Mouse (Mus musculus) ES-CJ7 (cell line): ENCODE data around the gene Nxn.
A peak's percentile ranks its signal among the peaks of the same experiment; 100 is the strongest.

ENCODE experiments used
- DNase-seq: peaks from one replicate; pipeline ENCODE4 v3.0.0; 2011; ENCODE audit warnings: low read depth, low spot score

Nxn gene

DNA sequence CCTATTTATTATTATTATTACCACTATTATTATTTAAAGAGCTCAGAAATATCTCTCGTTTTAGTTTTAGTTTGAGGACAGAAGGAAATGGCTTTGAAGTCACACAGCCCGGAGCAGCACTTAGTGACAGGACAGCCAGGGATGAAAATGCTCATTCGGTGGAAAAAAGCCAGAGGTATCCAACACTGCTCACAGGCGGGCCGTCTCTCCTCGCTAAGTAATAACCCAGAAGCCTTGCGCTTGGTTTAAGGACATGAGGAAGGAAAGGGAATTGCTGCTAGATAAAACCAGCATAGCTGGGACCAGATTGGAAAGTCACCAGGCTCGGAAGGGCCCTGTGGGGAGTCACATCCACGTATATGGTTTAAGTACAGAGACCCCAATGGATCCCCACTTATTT is 35.3 kb downstream of the Nxn start:
- no peak for DNase-seq

DNA sequence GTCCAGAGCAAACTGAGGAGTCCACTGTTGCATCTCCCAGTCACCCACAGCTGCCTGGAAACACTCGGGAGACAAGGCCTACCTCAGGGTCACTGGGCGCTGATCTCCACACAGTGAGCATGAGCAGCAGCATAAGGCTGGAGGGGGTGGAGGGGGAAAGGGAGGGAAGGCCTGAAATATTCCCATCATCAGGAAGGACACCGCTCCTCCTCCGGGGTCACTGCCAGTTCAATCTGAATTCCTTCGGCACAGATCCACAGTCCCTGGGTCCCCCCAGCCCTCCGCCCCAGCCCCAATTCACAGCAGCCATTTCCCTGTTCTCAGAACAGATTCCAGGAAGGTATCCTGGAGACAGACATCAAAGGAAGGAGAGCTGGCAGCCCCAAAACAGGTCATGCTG is 35.8 kb downstream of the Nxn start:
- DNase-seq = peak; percentile 32

DNA sequence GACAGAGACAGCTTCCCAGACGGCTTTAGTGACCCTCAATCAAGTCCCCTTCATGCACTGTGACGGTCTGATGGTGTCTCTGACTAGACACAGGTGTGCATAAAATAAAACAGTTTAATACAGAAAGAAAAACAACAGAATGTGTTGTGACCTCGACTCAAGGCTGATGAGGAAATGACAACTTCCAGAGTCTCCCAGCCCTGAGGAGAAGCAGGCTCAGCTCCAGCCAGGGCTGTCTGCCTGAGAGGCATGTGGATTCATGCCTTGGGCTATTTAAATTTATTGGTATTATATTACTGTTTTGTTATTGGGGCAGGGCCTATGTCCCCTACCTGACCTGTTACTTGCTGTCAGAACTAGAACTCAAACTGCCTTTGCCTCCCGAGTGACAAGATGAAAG is 37.5 kb downstream of the Nxn start:
- no peak for DNase-seq

DNA sequence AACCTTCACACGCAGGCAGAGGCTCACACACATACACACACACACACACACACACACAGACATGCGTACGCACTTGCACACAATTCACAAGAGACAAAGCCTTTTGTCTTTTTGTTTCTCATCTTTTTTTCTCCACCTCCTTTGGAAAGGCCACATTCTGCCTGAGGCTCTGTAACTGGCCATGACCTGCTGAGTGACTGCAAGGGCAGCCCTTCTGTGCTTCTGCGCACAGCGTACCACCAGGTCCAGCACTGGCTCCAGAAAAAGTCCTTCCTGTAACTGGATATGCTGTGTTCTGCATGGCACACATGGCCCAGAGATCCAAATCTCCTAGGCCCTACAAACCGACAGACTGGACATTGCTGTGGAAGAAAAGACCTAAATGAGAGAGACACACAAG is 38.7 kb downstream of the Nxn start:
- DNase-seq = no peak

DNA sequence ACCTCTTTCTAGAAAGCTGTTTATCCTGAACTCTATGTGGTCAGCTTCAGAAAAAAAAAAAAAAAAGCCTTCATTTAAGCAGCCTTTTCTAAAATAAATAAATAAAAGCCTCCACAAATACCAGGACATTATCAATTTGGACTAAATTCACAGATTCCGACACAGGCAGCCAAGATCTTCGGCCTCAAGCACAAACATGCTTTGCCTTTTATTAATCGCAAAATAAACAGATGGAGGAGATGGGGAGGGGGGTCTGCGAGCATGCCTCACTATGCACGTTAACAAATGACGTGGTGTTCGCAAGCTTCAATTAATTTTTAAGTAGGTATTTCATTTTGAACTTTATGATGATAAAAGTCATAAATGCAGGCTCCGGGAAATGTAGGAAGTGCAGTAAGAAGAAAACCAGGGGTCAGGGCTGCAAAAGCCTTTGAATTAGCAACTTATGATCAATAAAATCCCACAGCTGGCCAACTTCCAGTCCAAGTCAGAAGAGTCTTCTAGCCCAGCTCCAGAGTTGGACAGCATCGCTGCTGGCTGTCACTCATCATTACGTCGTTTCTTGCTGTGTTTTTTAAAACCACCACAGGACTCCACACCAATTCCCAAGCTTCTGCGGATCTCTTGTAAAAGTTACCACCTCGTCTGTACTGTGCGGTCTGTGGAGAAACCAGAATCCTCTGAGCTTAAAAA is 40.2 kb downstream of the Nxn start:
- DNase-seq = no peak

DNA sequence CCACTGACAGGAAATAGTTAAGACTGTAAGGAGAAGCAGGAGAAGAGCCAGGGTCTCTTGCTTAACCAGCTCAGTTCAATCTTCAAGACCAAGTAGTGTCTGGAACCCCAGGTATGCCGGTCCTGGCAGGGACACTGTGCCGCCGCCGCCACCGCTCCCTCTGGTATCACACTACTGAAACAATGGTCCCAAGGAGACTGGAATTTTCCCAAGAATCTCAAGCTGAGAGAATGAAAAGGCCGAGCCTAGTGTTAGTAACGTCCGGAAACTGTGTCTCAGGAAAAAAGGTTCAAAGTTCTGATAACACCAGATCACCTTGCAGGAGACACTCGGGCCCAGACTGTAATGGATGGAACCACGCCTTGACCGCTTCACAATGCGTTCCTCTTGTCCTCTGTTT is 41.5 kb downstream of the Nxn start:
- DNase-seq = peak; percentile 74

DNA sequence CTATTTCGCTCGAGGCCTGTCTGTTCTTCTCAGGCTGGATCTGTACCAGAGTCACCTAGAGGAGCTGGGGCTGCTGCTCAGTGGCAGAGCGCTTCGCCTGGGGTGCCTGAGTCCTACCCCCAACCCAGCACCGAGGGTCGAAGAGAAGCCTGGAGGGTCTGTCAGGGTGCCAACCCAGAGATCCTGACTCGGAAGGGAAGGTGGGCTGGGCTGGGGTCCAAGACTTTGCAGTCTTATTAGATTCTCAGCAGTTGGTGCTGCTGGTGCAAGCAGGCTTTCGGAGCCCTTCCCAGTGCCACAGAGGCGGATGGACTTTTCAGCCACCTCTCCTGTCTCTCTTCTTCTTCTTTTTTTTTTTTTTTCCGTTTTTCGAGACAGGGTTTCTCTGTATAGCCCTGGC is 42.8 kb downstream of the Nxn start:
- DNase-seq = no peak

DNA sequence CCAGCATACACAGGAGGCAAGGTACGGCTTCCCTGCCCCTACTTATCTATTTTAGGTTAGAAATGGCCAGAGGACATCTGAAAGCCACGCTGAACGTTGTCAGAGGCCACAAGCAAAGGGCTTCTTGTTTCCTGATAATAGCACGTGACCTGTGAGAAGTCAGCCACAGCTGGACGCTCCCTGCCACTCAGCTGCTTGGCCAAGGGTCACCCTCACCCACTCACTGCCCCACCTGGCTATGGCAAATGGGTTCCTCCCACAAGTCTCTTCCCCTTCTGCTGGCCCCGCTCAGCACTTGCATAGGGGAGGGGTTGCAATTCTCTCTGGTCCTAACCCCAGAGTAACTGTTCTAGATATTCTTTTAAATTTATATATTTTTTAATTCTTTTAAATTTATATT is 43.5 kb downstream of the Nxn start:
- DNase-seq = no peak

DNA sequence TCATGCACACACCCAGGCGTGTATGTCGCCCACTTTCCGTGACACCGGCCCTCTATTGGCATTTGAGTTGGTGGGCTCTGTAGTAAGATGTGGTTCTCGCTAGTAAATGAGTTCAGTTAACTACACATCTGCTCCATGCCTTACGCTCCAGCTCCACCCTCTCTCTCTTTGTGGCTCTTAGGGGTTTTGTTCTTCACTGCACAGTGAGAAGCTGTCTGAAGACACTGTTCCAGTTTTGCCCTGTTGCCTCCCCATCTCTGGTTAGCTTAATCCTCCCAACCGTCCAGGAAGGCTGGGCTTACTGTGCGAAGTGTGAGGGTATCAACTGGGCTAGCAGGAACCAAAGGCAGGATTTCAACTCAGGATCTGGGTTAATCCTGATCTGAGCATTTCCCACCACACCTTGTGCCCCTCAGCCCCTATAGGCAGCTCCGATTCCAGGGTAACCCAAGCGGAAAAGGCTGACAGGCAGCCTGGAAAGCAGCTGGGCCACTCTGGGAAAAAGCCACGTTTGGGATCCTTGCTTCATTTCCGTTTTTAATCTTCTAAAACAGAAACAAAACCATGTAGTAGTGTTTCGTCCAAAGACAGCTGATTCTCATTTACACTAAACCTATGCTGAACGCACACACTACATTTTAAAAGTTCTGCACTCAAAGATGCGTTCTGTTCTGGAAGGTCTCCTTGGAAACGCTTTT is 45.9 kb downstream of the Nxn start:
- peak; percentile 52 for DNase-seq

DNA sequence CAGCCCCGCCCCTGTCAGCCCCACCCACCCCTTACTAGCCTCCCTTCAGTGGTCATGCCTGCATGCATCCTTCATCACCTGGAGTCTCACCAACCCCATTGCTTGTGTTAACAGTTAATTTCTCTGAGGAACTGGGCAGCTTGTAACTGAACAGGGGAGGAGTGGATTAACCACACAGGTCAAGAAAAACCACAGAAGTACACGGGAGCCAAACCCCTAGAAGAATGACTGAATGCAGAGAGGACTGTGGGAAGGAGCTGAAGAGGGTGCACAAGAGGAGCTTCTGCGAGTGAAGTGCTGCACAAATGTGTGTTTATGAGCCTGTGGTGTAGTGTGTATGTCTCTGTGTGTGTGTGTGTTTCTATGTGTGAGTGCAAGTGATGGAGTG is 47.3 kb downstream of the Nxn start:
- DNase-seq = no peak

DNA sequence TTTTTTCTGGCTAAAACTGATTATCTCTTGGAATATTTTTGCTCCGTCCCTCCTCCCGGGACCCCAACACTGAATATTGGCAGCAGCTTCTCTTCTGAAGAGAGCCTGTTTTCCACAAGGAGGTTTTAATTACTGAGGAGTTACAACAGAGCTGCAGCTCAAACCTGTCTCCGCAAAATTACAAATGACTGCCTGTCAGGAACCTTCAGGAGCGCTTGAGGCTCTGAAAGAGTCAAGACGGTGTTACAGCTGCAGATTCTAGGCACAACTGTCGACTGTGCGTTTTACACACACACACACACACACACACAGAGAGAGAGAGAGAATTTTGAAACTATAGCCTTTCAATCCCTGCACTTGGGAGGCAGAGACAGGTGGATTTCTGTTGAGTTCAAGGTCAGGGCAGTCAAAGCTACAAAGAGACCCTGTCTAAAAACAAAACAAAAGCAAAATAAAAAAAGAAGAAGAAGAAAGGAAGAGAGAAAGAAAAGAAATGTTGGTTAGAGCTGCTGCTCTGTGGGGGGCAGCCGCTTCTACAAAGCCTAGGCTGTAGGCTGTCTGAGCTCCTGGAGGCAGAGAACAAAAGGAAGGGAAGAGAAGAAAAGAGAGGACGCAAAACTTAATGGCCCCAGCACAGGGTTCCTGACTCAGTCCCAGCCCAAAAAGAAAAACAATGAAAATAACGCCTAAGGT is 47.9 kb downstream of the Nxn start:
- peak; percentile 98 for DNase-seq

DNA sequence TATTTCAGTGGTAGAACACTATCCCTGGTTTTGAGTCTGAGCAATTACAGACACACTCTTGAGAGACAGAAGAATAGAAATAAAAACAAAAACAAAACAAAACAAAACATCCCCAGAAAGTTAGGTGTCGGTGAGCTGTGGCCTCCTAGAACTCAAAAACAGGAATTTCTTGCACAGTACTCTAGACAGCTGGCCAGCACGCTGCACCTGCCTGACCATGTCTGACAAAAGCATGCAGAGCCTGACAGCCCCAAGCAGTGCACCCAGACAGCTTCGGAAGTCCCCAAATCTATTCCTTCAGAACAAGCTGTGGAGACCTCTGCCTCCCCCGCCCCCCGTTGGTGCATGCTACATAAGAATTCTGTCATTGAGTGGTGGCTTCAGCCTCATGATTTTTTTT is 49.1 kb downstream of the Nxn start:
- DNase-seq = no peak

DNA sequence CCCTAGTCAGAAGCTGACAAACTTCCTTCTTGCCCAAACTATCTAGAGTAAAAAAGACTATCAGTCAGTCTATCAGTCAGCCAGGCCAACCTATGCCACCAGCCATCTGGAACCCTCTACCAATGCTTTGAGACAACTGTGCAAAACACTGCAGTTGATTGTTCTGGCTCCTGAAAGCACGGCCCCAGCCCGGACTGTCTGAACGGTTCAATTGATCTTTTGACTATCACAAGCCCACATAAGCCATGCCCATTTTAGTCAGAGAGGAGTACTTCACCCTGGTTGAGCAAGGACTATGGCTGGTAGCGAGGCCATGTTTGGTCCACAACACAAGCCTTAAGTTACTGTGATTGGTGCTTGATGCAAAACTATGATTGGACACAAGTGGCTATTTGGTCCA is 51.4 kb downstream of the Nxn start:
- no peak for DNase-seq

DNA sequence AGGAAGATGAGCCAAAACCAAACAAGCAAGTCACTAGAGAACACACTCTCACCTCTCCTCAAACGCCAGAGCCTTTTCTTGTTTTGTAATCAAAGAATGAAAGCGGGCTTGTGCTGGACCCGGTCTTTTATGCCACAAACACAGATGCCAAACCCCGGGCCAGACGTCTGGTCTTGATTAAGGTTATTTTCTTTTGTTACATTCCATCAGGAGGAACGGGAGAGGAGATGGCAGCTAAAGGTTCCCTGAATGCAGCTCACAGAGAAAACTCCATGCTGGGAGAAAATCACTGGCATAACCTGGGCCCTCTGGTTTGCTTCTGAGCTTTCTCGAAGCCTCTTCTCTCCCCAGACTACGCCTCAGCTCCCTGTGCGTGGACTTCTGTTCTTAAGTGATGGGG is 55.9 kb downstream of the Nxn start:
- no peak for DNase-seq

DNA sequence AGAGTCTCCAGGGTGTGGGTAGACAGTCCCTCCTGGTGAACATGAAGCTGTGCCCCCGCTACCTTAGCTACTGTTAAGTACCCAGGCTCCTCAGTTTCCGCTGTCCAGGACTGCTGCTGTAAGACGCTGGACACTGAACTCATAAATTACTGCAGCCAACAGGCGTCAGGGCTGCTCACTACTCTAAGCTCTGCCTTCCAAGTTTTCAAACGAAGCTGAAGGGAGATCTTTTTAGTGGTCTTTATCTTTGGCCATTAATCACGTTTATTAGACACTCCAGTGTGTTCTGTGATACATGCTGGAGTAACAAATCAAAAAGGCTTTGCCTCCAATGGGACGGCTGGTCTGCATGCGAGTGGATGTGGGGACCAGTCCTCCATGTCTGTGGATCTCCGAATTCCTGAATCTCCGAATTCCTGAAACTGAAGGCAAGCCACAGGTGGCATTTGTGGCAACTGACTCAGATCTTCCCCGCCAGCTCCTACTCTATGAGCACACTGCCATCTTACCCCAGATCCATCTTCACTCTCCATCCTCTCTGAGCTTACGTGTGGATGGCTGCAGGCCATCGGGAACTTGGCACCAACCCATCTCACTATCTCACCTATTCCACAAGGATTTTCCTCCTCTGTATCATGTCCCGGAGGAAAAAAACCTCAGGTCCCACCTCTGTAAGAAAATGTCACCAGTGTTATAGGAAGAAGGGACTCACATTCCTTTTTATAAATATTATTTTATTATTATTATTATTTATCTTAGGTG is 56.9 kb downstream of the Nxn start:
- no peak for DNase-seq

DNA sequence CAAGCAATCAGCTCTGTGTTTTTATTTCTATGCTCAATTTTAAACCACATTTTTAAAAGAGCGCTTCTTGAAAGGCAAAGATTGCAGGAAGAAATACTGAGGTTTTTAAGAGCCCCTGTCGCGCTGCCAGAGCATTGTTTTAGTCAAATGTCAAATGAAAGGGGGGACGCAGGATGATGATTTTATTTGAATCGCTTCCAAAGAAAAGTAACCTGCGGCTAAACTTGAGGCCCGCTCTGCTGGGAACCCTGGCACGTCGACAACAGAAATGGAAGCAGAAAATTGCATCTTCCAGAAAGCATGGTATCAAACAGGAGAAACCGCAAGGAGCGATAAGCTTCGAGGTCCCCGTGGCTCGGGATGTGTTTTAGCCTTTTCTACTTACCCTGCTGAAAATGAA is 57.8 kb downstream of the Nxn start:
- DNase-seq = no peak

DNA sequence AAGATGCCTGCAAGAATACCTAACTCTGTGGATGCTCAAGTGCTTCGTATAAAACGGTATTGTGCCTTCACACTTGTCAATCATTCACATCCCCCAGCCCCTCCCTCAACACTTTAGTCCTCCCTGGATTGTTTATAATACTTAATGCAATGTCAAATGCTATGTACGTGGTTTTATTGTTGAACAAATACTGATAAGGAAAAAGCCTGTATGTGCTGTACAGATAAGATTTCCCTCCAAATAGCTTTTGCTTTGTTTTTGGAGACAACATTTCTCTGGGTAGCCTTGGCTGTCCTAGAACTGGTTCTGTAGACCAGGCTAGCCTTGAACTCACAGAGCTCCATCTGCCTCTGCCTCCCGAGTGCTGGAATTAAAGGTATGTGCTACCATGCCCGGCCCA is 59.1 kb downstream of the Nxn start:
- DNase-seq = no peak

DNA sequence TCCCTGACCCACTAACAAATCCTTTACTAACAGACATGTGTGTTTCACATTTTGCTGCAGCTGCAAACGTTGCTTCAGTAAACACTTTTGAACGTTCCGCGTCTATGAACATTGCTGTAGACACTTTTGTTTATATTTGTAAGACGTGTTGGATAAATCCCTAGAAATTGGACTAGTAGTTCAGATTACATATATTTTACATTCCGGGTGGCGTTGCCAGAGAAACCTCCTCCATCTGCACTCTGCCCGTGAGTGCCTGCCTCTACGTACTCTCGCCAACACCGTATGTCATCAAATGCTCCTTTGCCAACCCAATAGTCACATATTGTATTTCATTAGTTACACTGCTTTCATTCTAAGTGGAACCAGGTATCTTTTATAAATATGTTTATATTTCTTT is 59.8 kb downstream of the Nxn start:
- DNase-seq = no peak

DNA sequence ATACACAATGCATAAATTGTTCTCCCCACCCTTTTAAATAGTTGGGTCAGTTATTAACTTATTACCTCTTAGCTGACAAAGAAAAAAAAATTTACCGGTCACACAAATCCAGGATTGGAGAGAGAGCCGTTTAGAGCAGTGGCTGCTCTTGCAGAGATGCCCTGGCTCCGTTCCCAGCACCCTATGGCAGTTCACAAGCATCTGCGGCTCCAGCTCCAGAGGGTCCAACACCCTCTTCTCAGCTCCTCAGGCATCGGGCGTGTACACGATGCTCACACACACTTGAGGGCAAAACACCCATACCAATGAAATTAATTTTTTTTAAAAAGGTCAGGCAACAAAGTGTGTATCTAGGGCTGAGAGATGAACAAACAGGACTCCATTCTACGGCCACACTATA is 60.3 kb downstream of the Nxn start:
- no peak for DNase-seq

DNA sequence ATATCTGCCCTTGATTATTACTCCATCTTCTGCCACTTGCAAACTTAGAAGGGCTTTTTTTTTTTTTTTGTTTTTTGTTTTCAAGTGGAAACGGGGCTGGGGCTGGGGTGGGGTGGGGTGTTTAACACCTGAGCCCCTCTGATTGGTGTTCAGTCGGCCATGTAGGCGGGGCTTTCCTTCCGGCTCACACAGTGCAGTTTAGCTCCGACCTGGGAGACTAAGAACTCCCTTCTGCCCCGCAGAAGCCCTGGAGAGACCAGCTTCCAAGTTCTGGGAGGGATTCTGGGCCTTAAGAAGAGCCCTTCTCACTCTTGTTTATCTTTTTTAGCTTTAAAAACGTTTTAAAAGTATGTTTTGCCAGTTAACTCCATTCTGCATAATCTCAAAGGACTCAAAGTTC is 61.2 kb downstream of the Nxn start:
- peak; percentile 52 for DNase-seq

DNA sequence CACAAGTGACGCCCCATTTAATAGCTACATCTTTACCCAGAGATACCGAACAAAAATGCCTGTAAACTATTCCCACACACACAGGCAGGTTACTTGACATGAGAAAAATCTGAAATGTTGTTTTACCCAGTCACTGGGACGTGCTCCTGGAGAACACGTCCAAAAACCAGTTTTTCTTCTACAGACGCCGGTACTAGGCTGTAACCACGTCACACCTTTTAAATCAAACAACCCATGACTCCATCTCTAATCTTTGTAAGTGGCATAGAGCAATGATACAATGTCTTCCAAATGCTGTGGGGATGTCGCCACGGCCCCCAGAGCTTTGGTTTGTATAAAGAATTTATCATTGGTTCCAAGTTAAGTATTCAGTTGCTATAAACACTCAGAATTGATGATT is 61.7 kb downstream of the Nxn start:
- DNase-seq = no peak

DNA sequence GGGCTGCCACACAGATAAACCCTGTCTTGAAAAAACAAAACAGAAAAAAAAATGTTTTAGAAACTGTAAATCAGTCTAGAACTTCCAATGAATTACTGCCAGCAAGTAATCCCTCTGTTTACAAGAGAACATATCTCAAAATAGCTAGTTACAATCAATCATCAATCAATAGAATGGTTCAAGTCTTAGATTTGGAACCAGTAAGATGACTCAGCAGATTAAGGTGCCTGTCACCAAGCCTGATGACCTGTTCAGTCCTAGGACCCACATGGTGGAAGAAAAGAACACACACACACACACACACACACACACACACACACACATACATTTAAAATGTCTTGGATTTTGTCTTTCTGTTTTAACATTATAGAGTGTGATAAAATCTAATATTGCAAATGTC is 62.7 kb downstream of the Nxn start:
- DNase-seq = no peak
